Mouse (Mus musculus) stomach, embryonic 16.5 days (tissue): ENCODE data around the gene Vps29. TPM values are rescaled to one million over a fixed set of nuclear protein-coding genes. Genes with fewer than 3 reads are reported as not detected.

ENCODE experiments used
- ATAC-seq: fragments of 200-750 bp; cut with Nextera tagmentation; 2 replicates; pipeline ENCODE4 v1.8.0; 2017; ENCODE audit warnings: moderate number of reproducible peaks, moderate TSS enrichment; ENCODE audit not compliant: insufficient read depth, low FRiP score
- H3K27ac ChIP-seq: fragments of 300-500 bp; sonication (generic); 2 replicates; pipeline ENCODE4 v1.5.1; 2014; ENCODE audit warnings: low read length
- H3K27me3 ChIP-seq: fragments of 300-500 bp; sonication (generic); 2 replicates; pipeline ENCODE4 v1.6.1; 2014; ENCODE audit warnings: low read length, control low read depth, mixed read lengths; ENCODE audit not compliant: control insufficient read depth, insufficient read depth
- H3K36me3 ChIP-seq: fragments of 300-500 bp; sonication (generic); 2 replicates; pipeline ENCODE4 v1.6.1; 2014; ENCODE audit warnings: low read length; ENCODE audit not compliant: control insufficient read depth, insufficient read depth
- H3K4me1 ChIP-seq: fragments of 300-500 bp; sonication (generic); 2 replicates; pipeline ENCODE4 v1.6.1; 2014; ENCODE audit warnings: low read length, control low read depth, mixed read lengths; ENCODE audit not compliant: control insufficient read depth, insufficient read depth
- H3K4me2 ChIP-seq: fragments of 300-500 bp; sonication (generic); 2 replicates; pipeline ENCODE4 v1.6.1; 2014; ENCODE audit warnings: low read depth, low read length, mixed read lengths
- H3K4me3 ChIP-seq: fragments of 300-500 bp; sonication (generic); replicated peaks from 2 replicates; pipeline ENCODE4 v1.5.1; 2014; ENCODE audit warnings: mild to moderate bottlenecking, low read length
- H3K9ac ChIP-seq: fragments of 300-500 bp; sonication (generic); 2 replicates; pipeline ENCODE4 v1.6.1; 2014; ENCODE audit warnings: low read length
- H3K9me3 ChIP-seq: fragments of 300-500 bp; sonication (generic); replicated peaks from 2 replicates; pipeline ENCODE4 v1.6.1; 2016; ENCODE audit warnings: low read length, control low read depth; ENCODE audit not compliant: control insufficient read depth
- WGBS: fragments of 180-500 bp; shearing (Covaris S2); extraction: QIAGEN DNeasy Blood & Tissue Kit; methylation state at CpG from one replicate; pipeline ENCODE4 v1.1.7; 2014; 5-methylcytosine and 5-hydroxymethylcytosine counted together
- polyA plus RNA-seq: library from polyadenylated mRNA; unstranded; fragments of >200 nt; fragmentation: Nextera tagmentation; extraction: Ambion mirVana; gene quantifications from 2 replicates; pipeline ENCODE4 v1.2.1, GENCODE M21; 2015

Gene Vps29
- polyA plus RNA-seq, 1 experiment from 2014 or later, result 220 TPM

DNA sequence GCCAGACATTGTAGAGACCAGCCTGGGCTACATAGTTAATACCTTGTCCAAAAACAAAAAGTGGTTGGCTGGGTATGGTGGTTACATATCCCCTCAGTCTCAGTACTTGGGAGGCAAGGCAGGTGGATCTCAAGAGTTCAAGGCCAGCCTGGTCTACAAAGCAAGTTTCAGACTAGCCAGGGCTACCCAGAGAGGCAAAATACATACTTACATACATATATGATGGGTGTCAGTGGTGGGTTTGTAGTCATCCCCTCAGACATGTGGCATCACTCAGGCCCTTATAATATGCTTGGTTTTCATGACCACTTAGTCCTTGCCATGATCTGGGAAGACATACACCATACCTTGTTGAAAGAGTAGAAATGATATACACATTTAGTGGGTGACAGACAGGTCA is 36.5 kb downstream of the Vps29 start:
- no peak for ATAC-seq
- Histone ChIP-seq H3K4me3 (no peak overlapping the region), H3K27ac (no peak overlapping the region), H3K4me2 (no peak overlapping the region), H3K4me1 (peaks cover 10% of the 10 kb centered on the region), H3K36me3 (no peaks in the 10 kb centered on the region), H3K27me3 (no peaks in the 10 kb centered on the region), H3K9me3 (no peaks in the 10 kb centered on the region), H3K9ac (no peak overlapping the region)

- WGBS, result 53% methylated on average over 15 of the region's 16 CpGs
- H3K36me3 ChIP-seq, result no peaks in the 10 kb centered on the region
Observed at GRCm38 (mm10) chr5:122391178-122391785, 37.1 kb downstream of the Vps29 start.

DNA sequence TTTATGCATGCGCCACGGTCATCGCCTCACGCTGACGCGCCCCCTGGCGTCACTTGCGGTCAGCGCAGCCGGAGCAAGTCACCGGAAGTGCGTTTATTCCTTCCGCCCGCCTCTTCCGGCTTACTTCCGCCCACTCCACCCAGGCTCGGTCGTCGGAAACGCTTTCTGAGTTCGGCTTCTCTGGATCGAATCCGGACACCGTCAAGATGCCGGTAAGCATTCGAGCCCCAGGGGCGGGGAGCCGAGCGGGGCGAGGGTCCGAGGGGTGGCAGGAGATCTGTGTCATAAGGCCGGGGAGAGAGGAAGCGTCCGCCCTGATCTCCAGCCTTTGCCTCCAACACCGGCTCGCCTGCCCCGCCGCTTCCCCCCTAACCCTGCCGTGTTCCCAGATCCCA is 37.6 kb downstream of the Vps29 start, which contains the start of gene Arpc3:
Gene Arpc3 (plus strand): TSS at position 93 of the 395 bp plus-strand sequence.
- Histone ChIP-seq H3K27ac (peak within 1 kb of the TSS; percentile 75; the same call in 1 of the 2 replicates), H3K27me3 (no peaks in the 10 kb centered on the region), H3K4me2 (peak within 1 kb of the TSS; percentile 88), H3K4me1 (peaks cover 12% of the 10 kb centered on the region), H3K36me3 (no peaks in the 10 kb centered on the region), H3K9ac (peak within 1 kb of the TSS; percentile 88), H3K4me3 (peak within 1 kb of the TSS; percentile 91), H3K9me3 (no peaks in the 10 kb centered on the region)
- peak; percentile 91 for ATAC-seq
- under 1% methylated on average over 39 of the region's 39 CpGs for WGBS

More at GRCm38 (mm10) chr5:122391178-122391785, 37.1 kb downstream of the Vps29 start:
- H3K27me3 ChIP-seq, result no peaks in the 10 kb centered on the region
- ATAC-seq, result no peak
- H3K4me1 ChIP-seq, result peaks cover 10% of the 10 kb centered on the region
- no peaks in the 10 kb centered on the region for H3K9me3 ChIP-seq
- peak overlapping the region; percentile 37; the same call in 1 of the 2 replicates for H3K4me2 ChIP-seq
- no peak overlapping the region for H3K9ac ChIP-seq
- H3K4me3 ChIP-seq, result peak overlapping the region; percentile 91; the same call in 1 of the 2 replicates
- no peak overlapping the region for H3K27ac ChIP-seq

DNA sequence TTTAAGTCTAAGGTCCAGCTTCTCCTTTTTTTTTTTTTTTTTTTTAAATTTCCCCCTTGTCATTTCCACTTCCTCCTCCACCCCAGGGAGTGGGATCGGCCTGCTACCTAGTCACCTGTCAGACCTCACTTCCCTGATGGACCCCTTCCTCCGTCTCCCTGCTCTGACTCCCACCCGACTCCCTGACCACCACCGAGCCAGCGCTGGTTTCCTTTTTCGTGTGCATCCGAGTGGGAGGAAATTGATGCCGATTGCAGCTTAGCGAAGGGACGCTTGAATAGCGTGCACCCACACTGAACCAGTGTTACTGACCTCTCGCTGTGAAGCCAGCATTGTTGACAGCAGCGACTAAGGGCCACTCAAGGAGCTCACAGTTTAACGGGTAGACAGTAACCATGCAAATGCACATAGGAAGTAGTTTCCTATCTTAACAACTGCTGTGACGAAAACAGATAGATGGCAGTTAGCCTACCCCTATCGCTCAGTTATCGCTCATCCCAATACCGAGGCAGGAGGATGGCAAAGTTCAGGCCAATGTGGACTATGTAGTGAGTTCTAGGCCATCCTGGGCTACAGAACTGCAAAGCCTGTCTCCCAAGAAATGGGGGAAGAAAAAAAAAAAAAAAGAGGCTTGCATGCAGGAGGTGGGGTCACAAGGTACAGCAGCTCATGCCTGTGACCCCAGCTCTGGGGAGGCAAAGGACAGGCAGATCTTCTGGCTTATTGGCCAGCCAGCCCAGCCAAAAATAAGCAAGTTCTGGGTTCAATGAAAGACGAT is 38.2 kb downstream of the Vps29 start:
- Histone ChIP-seq H3K27me3 (no peaks in the 10 kb centered on the region), H3K9ac (peak overlapping the region; percentile 88), H3K4me1 (peaks cover 12% of the 10 kb centered on the region), H3K27ac (peak overlapping the region; percentile 75; the same call in 1 of the 2 replicates), H3K36me3 (no peaks in the 10 kb centered on the region), H3K4me2 (peak overlapping the region; percentile 88), H3K9me3 (no peaks in the 10 kb centered on the region), H3K4me3 (peak overlapping the region; percentile 91)
- ATAC-seq, result no peak; the same call in 1 of the 2 replicates
- 13% methylated on average over 19 of the region's 19 CpGs for WGBS

DNA sequence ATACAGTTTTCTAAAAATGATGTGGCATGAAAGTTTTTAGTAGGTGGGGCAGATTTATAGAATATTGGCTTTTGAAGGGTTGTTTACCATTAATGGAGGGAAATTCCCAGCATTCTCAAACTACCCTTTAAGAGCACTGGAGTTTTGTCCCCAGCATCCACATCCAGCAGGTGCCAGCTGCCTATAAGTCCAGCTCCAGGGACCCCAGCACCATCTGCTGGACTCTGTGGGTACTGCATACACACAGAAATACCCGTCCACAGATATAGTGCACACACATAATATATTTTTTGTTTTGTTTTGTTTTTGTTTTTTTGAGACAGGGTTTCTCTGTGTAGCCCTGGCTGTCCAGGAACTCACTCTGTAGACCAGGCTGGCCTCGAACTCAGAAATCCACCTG is 39.7 kb downstream of the Vps29 start:
- Histone ChIP-seq H3K9ac (no peak overlapping the region), H3K27me3 (no peaks in the 10 kb centered on the region), H3K4me3 (no peak overlapping the region), H3K36me3 (no peaks in the 10 kb centered on the region), H3K9me3 (no peaks in the 10 kb centered on the region), H3K4me2 (no peak overlapping the region), H3K4me1 (peaks cover 12% of the 10 kb centered on the region), H3K27ac (no peak overlapping the region)
- 53% methylated on average over 2 of the region's 2 CpGs for WGBS
- ATAC-seq, result no peak

- Histone ChIP-seq H3K27me3 (no peaks in the 10 kb centered on the region), H3K9me3 (no peaks in the 10 kb centered on the region), H3K9ac (no peak overlapping the region), H3K4me3 (no peak overlapping the region), H3K4me1 (peaks cover 25% of the 10 kb centered on the region), H3K27ac (peak overlapping the region; percentile 69), H3K36me3 (no peaks in the 10 kb centered on the region), H3K4me2 (no peak overlapping the region)
- peak; percentile 11; the same call in 1 of the 2 replicates for ATAC-seq
- WGBS, result 79% methylated on average over 10 of the region's 10 CpGs
Observed at GRCm38 (mm10) chr5:122396791-122397190, 42.6 kb downstream of the Vps29 start.

- WGBS, result 82% methylated on average over 8 of the region's 8 CpGs
Observed at GRCm38 (mm10) chr5:122397495-122397894, 43.3 kb downstream of the Vps29 start.

GRCm38 (mm10) chr5:122399871-122400270 is 45.7 kb downstream of the Vps29 start:
- peaks cover 15% of the 10 kb centered on the region for H3K4me1 ChIP-seq

More at GRCm38 (mm10) chr5:122397495-122397894, 43.3 kb downstream of the Vps29 start:
- Histone ChIP-seq H3K4me2 (no peak overlapping the region), H3K36me3 (peaks cover 1% of the 10 kb centered on the region; the same call in 1 of the 2 replicates), H3K9me3 (no peaks in the 10 kb centered on the region), H3K4me3 (no peak overlapping the region), H3K27me3 (no peaks in the 10 kb centered on the region), H3K27ac (0 out of 2 replicates have a peak overlapping the region, but pooled peaks have one; percentile 8), H3K4me1 (peaks cover 22% of the 10 kb centered on the region), H3K9ac (no peak overlapping the region)
- no peak for ATAC-seq

More at GRCm38 (mm10) chr5:122399871-122400270, 45.7 kb downstream of the Vps29 start:
- H3K36me3 ChIP-seq, result peaks cover 20% of the 10 kb centered on the region
- no peak overlapping the region for H3K9ac ChIP-seq
- no peaks in the 10 kb centered on the region for H3K27me3 ChIP-seq
- peak overlapping the region; percentile 66; the same call in 1 of the 2 replicates for H3K27ac ChIP-seq
- 79% methylated on average over 8 of the region's 8 CpGs for WGBS
- no peak overlapping the region for H3K4me3 ChIP-seq
- no peak for ATAC-seq
- no peak overlapping the region for H3K4me2 ChIP-seq
- no peaks in the 10 kb centered on the region for H3K9me3 ChIP-seq
